Mouse (Mus musculus) right cerebral cortex, postnatal 14 days (tissue): ENCODE data around the gene Prkab2.

Source experiments
- DNase-seq: peaks from one replicate; pipeline ENCODE4 v3.0.0; 2022

Gene Prkab2

DNA sequence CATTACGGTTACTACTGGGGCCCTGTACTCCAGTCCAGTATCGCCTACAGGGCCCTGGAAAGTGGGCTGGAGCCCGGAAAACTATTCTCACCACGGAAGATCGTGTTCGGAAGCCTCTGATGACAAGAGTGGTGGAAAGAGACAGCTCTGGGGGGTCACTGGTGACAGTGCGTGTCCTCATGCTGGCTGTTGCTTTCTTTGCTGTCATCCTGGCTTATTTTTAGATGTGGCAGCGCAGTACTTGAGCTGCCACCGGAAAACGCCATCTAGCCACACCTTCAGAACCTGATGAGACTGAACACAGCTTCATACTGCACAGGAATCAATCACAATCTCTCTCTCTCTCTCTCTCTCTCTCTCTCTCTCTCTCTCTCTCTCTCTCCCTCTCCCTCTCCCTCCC, 6.4 kb upstream of the Prkab2 start:
- DNase-seq, result no peak

- no peak for DNase-seq
These were observed 4.2 kb upstream of the Prkab2 start for GRCm38 (mm10) chr3:97653781-97654180.

DNA sequence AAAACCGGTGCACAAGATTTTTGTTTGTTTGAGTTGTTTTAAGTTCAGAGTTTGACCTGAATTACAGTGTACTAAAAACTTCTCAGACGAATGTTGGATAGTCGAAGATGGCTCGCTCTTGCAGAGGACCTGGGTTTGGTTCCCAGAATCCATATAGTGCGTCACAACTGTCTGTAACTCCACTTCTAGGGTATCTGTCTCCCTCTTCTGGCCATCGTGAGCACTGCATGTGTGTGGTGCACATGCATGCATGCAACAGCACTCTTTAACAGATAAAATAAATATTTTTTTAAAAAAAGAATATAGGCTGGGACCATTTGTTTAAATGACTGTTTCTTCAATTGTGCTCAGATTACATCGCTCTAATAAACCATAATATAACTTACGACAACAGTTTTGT, 3.1 kb upstream of the Prkab2 start:
- DNase-seq, result no peak

DNA sequence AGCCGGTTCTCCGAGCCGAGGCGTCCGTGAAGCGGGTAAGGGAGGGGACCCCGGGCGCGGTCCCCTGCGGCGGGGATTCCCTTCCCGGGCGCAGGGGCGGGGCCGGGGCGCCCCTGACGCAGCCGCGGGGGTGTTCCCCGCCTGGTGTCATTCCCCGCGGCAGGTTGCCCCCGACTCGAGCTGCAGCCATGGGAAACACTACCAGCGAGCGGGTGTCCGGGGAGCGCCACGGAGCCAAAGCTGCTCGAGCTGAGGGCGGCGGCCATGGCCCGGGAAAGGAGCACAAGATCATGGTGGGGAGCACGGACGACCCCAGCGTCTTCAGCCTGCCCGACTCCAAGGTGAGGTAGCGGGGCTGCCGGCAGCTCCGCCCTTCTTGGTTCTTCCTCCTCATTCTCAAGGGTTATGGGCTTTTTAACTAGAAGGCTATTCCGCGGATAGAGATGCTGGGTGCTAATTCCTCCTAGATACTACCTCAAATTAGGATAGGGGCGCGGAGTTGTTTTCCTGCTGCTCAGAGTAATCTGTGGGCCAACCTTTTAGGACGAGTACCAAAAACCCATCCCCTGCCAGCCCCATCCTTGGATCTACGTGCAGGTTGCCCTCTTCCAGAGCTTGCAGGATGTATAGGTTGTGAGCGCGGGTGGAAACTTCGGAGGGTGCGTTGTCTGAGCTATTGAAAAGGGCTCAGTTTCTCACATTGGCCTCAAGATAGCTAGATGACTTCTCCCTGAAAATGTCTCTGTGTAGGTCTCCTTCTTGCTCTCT, 617 bp downstream of the Prkab2 start:
- peak; percentile 69 for DNase-seq

- DNase-seq, result no peak
These were observed 1.8 kb downstream of the Prkab2 start for GRCm38 (mm10) chr3:97659746-97660145.

- DNase-seq, result no peak
These were observed 3.2 kb downstream of the Prkab2 start for GRCm38 (mm10) chr3:97661206-97661605.

DNA sequence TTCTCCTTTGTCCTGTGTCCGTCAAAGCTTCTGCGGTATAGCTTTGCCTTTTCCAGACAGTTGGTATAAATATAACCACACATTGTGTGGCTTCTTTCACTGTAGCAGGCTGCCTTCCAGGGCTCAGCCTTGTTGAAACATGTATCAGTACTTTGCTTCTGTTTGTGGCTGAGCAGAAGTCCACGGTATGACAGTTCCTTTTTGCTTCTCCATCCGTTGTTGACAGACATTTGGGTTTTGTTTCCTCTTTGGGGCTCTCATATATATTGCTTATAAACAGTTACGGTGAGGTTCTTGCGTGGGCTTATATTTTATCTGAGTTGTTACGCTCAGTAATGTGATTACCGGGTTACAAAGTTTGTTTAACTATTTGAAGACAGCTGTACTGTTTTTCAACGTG, 7.5 kb downstream of the Prkab2 start:
- DNase-seq, result no peak

- no peak for DNase-seq
These were observed 8.2 kb downstream of the Prkab2 start for GRCm38 (mm10) chr3:97666154-97666553.

- DNase-seq, result no peak
These were observed 9.2 kb downstream of the Prkab2 start for GRCm38 (mm10) chr3:97667093-97667675.

DNA sequence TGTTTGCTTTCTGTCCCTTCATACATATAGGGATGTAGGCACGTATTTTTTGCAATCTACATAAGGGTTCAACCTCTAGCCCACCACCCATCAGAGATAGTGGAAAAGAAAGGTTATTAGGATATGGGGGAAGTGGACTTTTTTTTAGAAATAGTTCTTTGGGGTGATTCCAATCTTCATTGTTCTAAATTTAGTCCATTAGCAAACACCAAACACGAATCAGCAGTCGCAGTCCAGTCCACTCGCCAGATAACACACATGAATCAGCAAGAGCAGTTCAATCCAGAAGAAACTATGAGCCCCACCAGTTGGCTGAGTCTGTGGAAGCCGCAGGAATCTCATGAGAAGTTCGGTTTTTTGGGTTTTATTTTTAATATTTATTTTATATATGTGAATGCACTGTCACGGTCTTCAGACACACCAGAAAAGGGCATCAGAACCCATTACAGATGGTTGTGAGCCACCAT, 16.7 kb downstream of the Prkab2 start, which contains the start of gene Gm17651:
Gene Gm17651 (minus strand): TSS at position 51 of the 467 bp plus-strand sequence.
- DNase-seq, result no peak

DNA sequence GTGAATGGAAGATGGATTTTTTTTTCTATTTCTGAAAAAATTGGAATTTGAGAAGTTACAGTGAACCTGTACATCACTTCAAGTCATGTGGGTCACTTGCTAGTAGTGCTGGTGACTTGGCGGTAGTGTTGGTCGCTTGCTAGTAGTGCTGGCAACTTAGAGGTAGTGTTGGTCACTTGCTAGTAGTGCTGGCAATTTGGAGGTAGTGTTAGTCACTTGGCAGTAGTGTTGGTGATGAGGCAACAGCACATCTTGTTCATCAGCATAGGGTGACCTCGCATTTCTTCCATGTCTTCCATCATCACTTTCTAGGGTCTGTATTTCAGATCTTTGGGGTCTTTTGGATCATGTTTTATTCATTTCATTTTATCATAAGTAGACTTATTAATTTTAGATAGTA, 18.1 kb downstream of the Prkab2 start:
- no peak for DNase-seq

DNA sequence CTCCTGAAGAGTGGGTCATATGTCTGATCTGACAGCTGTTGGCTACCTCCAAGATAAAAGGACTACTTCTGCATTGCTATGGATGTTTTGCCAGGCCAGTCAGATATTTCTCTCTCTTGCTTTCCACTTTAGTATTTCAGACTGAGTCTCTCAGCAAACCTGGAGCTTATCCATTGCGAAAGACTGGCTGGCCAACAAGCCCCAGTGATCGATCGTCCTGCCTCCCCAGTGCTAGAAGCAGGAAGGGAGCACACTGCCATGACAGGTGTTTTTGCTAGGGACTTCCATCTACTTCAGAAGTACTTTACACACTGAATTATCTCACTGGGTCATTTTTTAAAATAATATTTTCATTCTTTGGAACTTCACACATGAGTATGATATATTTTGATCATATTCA, 20.4 kb downstream of the Prkab2 start:
- DNase-seq, result no peak

DNA sequence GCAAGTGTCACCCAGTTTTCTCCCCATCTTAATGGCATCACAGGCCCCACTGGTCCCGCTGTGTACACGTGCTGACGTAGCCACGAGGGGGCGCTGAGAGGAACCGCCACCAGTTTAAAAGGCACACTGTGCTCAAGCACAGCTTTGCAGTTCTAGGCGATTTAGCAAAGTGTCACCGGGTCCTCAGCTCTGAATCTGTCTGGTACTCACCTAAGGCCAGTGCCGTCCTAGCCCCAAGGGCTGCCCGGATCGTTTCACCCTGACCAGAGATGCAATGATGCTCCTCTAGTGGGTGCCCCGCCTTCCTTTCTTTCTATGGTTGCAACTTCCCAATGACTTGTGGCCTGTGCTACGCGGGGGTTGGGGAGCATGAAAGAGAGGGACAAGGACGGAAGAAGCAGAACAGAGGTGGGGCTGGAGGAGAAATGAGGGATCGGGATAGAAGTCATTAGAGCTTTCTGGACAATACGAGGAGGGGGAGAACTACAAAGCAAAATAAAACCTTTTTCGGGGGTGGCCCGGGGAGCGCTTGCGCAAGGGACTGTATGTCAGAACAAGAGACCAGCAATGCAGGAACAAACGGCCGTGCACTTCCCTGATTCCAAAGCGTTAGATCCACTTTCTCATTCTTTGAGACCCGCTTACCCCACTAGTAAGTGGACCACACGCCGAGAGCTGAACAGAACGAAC, 22.8 kb downstream of the Prkab2 start:
- DNase-seq, result peak; percentile 83

DNA sequence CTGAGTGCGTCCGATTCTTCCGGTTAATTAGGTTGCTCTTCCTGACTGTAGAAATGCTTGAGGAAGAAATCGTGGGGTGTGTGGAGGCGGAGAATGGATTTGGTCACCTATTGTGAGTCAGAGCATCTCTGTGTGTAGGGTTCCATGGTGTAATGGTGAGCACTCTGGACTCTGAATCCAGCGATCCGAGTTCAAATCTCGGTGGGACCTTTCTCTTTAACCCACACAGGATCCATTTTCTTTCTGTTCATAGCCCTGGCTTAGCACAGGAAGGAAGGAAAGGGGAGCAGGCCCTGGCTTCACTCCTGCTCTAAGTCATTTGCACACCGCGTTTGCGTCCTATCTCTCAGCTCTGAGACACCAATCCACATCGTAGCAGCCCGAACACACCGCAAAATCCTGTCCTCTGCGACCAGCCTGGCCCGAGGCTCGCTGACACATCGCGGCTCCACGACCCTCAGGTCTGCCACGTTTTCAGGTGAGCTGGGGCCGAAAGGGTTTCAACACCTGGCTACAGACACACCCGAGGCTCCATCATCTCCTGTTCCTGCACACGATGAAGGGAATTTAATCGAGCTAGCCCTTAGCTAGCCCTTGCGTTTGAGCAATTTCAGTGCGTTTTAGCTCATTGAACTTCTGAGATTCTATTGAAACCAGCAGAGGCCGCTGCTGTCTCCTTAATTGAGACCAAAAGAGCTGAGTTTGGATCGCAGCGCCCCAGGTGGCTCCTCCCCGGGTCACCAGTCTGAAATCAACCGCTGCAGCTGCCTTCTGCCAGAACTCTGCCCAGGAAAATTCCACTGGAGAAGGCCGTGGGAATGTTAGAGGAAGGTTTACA, 23.5 kb downstream of the Prkab2 start:
- peak; percentile 72 for DNase-seq

- DNase-seq, result no peak
These were observed 24.1 kb downstream of the Prkab2 start for GRCm38 (mm10) chr3:97682159-97682502.

DNA sequence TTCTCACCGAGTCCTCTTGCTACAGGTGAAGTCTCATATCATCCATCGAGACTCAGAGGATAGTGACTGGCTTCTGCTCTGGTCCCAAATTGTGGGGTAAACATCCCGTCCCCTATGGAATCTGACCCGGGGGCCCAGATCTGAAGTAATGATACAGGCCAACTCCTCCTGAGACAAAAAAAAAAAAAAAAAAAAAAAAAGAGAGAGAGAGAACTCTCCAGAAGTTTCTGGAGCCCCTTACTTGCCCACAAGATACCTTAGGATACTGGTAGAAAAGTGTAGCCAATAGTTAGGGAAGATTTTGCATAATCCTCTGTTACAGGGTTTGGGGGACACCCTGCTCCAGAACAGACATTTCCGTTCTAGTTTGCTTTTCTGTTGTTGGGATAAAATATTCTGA, 24.6 kb downstream of the Prkab2 start:
- DNase-seq, result no peak

- no peak for DNase-seq
These were observed 25.7 kb downstream of the Prkab2 start for GRCm38 (mm10) chr3:97683560-97684195.

- DNase-seq, result no peak
These were observed 28.6 kb downstream of the Prkab2 start for GRCm38 (mm10) chr3:97686372-97687117.

DNA sequence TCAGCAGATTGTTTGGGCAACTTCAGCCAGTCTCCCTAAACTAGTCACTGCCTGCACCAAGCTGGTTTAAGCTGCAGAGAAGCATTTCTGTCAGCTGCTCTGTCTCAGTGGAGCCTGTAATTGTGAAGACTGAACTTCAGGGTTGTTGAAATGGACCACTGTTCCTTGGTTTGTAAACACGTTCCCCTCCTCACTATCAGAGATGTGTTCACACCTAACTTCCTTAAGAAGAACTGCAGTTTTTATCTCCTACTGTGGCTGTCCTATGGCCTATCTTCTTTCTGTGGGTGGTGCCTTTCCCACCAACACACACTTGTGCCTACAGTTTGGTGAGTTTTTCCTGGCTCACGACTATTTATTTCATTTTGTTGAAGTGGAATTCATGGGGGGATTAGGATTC, 31.3 kb downstream of the Prkab2 start:
- no peak for DNase-seq

DNA sequence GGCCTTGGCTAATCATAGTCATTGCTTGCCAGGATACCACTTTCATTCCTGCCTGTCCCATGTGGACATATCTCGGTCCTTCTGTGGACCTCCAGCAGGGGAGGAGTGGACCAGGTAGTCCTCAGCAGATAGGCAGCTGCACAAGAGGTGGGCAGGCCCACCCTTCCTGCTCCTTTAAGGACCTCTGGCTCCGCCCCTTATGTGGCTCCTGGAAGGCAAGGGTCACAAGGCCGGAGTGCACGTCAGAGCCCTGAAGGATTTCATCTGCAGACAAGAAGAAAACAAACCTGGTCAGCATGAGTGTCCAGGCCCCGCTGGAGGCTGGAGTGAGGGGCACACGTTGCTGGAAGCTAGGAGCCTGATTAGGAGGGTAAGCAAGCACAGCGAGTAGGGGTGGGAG, 32.6 kb downstream of the Prkab2 start:
- no peak for DNase-seq

- DNase-seq, result no peak
These were observed 33.5 kb downstream of the Prkab2 start for GRCm38 (mm10) chr3:97691443-97692017.

GRCm38 (mm10) chr3:97693806-97694205, 35.8 kb downstream of the Prkab2 start:
- no peak for DNase-seq
